Mouse (Mus musculus) B cell, adult 62 days (primary cell): Measurements from ENCODE around the gene Col4a4. TPM values are rescaled to one million over a fixed set of nuclear protein-coding genes. Genes with fewer than 3 reads are reported as not detected.

Experiments
- total RNA-seq: library from RNA; stranded (reverse); gene quantifications from 4 replicates; pipeline ENCODE4 v1.2.4, GENCODE M21; 2023

Col4a4 gene
- total RNA-seq, result not detected in 4 replicates

GRCm38 (mm10) chr1:82586713-82587399 is at the start of gene Col4a4, which contains the start of gene Col4a3:
Gene Col4a4 (minus strand): TSS chr1:82586849.
Gene Col4a3 (plus strand): TSS chr1:82586921.

Other genes starting within 250 kb of the Col4a4 start
- gene Col4a3, start 72 bp upstream of the Col4a4 start, total RNA-seq, result not detected in 4 replicates
- 90.9 to 135 TPM (median 108 TPM) in 4 replicates for gene Mff, start 138.0 kb upstream of the Col4a4 start, total RNA-seq
- not detected in 4 replicates for gene Tm4sf20, start 181.6 kb upstream of the Col4a4 start, total RNA-seq
- not detected in 4 replicates for gene Gm47791, start 184.4 kb upstream of the Col4a4 start, total RNA-seq